Mouse (Mus musculus): ENCODE measurements around the gene Pced1b. TPM values are rescaled to one million over a fixed set of nuclear protein-coding genes. Genes with fewer than 3 reads are reported as not detected.

The Pced1b gene
- 3.8 and 4.1 TPM in 2 replicates for polyA plus RNA-seq (2012; rRNA removed)

GRCm38 (mm10) chr15:97246911-97247790 lies at the start of gene Pced1b, which contains the start of gene Amigo2:
Gene Pced1b, plus strand, starts transcription at chr15:97247107.
Gene Amigo2, minus strand, starts transcription at chr15:97247287.

Other genes starting within 250 kb of the Pced1b start
- gene Slc38a4, start 191.2 kb upstream of the Pced1b start, polyA plus RNA-seq (2012; rRNA removed) = 0.44 and 0.51 TPM in 2 replicates
- gene Amigo2, start 180 bp downstream of the Pced1b start, polyA plus RNA-seq (2012; rRNA removed) = 1.3 and 1.4 TPM in 2 replicates

Data from colon, adult 2 months (tissue).